Mouse (Mus musculus): Measurements from ENCODE around the gene Pmvk.
"Not testable (repeated sequence)": the region's sequence is repeated elsewhere in the genome, so short reads cannot be mapped to it uniquely, and the experiment has no call there.

Pmvk gene

DNA sequence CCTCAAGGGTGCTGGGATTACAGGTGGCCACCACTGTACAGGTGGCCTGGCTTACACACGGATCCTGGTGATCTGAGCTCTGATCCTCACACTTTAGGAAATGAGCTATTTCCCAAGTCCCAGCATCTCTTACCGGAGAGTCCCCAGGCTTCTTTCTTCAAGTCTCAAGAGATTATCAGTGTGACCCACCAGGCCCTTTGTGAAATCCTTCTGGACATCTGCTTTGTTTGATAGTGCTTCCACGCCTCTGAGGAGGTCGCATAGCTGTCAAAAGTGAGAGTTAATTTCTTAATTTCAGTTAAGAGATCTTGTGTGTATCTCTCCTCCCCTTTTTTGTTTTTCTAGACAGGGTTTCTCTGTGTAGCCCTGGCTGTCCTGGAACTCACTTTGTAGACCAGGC lies 28.5 kb upstream of the Pmvk start:
- DNase-seq (ENCODE audit: extremely low read depth, insufficient read length, low spot score), result no peak

DNA sequence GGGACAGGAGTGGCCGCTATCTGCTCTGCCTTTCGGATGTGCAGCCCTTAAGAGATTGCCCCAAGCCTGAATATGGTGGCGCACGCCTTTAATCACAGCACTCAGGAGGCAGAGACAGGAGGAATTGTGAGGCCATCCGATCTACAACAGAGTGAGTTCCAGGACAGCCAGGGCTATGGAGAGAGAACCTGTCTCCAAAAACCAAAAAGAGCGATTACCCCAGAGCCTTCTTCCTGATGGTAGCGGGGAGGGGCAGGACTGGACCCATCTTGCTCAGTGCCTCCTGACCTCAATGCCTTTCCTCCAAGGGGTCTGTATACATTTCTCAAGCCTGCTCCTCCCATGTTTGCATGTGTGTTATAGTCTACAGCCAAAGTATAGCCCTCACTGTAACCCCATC lies 25.3 kb upstream of the Pmvk start:
- DNase-seq (ENCODE audit: extremely low read depth, insufficient read length, low spot score), result not testable (repeated sequence)

DNA sequence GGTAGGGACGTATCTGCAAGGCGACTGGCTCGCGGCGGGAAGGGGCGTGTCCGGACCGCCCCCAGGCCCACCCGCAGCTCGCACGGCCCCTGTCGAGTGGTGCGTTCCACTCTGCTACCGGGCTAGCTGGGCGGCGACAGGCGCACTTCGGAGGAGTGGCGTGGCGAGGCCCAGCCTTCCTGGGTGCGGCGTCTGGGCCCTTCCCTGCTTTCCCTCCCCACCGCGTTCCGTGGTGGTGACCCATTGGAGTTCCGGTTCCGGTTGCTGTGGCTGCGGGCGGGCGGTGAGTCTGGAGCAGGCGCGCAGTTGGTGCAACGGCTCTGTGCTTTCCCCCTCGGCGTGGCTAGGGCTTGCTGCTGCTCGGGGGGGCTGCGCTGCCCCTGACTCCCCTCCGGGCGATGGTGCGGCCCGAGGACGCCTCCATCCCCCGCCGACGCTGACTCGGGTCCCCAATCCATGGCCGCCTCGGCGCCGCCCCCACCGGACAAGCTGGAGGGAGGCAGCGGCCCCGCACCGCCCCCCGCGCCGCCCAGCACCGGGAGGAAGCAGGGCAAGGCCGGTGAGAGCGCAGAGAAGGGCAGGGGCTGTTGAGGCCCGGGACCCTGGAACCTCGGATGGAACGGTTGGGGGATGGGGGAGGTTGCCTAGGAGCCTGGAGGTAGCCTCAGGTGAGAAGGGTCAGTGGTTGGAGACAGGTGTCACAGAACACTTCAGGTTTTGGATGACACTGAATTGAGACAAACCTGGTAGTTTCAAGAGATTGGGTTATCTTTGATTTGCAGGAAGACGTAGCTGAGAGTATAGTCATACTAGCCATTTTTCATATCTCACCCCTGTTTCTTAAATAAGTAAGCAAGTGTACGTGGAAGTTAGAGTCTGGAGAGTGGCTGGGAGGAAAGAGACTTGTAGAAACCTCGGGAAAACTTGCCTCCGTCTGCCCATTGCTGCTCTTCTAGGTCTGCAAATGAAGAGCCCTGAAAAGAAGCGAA lies 23.9 kb upstream of the Pmvk start, which contains the start of gene Pygo2:
Gene Pygo2, plus strand, starts transcription at position 44 of the 989 bp plus-strand sequence.
- DNase-seq (ENCODE audit: extremely low read depth, insufficient read length, low spot score), result peak; percentile 99

DNA sequence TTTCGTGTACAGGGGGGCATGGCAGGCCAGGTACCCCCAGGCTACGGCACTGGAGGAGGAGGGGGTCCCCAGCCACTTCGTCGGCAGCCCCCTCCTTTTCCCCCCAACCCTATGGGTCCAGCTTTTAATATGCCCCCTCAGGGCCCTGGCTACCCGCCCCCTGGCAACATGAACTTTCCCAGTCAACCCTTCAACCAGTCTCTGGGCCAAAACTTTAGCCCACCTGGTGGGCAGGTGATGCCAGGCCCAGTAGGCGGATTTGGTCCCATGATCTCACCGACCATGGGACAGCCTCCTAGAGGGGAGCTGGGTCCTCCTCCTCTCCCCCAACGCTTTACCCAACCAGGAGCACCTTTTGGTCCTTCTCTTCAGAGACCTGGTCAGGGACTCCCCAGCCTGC lies 21.7 kb upstream of the Pmvk start:
- DNase-seq (ENCODE audit: extremely low read depth, insufficient read length, low spot score), result no peak

DNA sequence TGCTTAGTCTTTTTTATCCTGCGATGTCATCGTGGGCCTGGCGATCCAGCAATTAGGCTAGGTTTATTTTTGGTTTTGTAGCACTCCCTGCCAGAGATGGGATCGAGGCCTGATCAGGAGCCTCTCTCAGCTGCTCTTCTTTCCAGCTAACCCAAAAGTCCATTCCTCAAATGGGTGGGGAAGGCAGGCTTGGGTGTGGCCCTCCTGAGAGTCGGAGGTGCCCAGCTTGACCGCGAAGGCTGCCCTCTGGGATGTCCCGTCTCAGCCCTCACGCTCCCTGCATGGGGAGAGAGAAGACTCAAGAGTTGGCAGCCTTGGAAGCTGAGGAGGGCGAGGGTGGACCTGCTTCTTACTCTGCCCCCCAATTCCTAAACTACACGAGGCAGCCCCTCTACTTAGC lies 19.8 kb upstream of the Pmvk start:
- DNase-seq (ENCODE audit: extremely low read depth, insufficient read length, low spot score), result no peak

DNA sequence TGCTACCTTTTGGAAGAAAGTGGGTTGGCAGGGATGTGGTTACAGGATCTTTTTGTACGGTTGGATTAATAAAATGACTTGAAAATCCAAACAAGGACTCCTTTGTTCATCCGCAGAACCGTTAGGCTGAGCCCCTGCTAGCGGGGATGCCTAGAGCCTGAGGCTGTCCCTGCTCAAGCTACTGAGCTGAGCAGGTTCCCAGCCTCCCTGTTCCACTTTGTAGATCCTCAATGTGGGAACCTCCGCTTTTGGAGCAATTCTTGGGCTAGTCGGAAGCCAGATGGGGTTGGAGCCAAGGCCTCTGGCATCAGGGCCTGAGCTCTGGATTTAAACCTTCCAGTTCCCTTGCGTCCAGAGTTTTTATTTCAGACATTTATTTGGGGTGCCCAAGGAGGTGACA lies 19.3 kb upstream of the Pmvk start:
- DNase-seq (ENCODE audit: extremely low read depth, insufficient read length, low spot score), result no peak

DNA sequence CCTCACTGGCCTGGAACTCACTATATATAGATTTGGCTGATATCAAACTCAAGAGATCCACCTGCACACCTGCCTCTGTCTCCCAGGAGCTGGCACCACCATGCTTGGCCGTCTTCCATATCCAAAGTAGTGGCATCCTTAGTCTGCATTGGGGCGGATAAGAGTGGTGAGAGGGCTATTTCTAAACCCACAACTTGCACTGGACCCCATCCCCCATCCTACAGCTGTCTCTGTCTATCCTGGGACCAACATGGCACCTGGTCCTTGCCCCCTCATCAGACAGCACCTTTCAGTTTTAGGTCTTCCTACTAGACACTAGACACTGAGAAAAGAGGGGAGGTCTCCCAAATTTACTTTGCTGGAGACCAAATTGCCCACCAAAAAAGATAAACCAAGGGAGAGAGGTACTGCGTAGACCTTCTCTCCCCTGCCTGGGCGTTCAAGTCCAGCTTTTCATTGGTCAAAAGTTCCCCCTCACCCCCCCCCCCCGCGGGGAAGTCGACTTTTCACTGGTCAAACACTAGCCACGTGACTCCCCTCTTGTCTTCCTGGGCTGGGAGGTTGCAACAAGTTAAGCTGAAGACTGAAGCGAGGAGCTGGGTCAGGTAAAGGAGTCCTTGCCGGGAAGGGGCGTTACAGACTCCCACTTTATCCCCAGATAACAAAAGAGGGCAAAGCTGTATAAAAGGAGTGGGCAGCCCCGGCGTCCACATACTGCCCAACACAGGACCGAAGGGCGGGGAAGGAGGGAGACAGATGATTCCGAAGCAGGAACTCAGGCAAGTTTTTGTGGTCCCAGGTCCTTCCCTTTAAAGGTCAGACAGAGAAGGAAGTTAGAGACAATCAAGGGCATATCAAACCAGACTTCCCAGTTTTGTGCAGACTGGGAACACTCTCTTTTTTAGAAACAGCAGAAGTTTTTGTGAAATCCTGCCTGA lies 17.9 kb upstream of the Pmvk start, which contains the start of gene Pbxip1:
Gene Pbxip1, plus strand, starts transcription at position 531 of the 938 bp plus-strand sequence.
- peak; percentile 65 for DNase-seq (ENCODE audit: extremely low read depth, insufficient read length, low spot score)

DNA sequence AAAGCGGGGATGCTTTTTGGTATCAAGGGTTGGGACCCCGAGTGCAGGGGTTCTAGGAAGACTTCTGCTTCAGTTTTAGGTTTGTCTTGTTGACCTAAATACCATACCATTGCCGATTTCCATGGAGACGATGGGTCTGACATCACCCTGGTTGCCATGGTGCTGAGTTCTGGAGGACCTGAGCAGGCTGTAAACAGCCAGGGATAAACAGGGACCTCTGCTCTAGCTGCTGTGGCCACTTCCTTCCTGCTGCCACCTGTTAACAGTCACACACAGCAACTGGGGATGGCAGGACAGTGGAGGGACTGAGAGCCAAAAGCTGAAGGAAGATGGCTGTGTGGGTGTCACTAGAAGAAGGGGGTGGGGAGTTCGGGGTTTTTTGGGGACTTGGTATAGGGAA lies 17.1 kb upstream of the Pmvk start:
- no peak for DNase-seq (ENCODE audit: extremely low read depth, insufficient read length, low spot score)

DNA sequence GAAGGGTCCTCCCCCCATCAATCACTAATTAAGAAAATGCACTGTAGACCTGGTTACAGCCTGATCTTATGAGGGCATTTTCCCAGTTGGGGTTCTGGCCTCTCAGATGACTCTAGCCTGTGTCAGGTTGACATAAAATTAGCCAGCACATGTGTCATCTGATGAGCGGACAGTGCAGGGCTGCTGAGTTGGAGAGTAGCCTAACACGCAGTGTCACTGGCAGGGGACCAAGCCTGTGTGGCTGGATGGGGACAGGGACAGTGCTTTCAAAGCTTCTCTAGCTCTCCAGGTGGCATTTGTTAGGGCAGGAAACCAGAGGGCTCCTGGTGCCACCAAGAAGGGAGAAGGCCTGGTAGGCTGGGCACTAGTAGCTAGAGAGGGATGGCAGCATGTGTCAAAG lies 13.7 kb upstream of the Pmvk start:
- DNase-seq (ENCODE audit: extremely low read depth, insufficient read length, low spot score), result no peak

DNA sequence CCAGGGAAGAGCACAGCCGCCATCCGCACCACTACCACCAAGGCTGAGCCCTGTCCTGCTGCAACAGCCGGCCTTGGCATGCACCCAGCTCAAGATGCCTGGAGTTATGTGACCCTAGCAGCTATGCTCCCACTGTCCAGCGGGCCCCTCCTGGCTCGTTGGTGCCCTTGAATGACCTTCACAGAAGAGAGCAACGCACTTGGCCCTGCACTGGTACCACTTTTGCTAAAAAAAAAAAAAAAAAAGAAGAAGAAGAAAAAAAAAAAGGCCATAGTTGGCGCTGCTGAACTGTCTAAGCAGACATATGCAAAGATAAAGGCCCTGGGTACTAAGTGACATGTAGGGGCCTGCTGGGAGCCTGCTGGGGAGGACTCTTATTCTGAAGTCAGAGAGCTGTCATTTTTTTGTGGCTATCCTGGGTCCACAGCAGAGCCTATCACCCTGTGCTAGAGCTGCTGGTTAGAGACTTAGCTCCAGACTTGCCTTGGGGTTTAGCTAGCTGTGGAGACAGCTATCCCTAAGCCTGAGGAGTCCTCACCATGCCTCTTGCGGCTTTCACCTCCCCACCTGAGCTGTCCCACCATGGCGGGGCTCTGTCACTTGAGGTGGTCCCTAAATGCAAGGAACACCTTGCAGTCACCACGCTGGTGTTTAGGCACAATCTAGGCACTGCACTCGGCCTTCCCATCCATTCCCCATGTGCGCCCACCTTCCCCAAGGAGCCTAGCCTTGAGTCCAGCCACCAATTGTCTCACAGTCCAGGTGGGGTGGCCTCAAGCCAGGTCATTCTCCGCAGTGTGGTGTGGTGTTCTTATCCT lies 5.4 kb upstream of the Pmvk start:
- DNase-seq (ENCODE audit: extremely low read depth, insufficient read length, low spot score), result no peak

DNA sequence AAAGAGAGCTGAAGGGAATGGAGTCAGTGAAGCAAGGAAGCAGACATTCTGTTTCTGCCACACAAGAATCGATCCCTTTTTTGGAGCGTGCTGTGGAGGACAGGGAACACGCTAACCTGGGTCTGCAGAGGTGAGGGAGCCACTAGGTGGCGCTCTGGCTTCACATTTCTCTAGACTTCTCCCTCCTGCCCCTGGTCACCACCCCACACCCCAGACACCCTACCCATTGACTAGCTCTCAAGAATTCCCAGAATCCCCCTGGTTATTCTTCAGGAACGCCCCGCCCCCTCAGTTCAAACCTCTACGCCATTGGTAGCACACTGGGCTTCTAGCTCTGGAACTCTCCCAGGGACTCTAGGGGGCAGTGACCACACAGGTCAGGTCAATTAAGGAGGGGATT lies 4.8 kb upstream of the Pmvk start:
- DNase-seq (ENCODE audit: extremely low read depth, insufficient read length, low spot score), result peak; percentile 59

DNA sequence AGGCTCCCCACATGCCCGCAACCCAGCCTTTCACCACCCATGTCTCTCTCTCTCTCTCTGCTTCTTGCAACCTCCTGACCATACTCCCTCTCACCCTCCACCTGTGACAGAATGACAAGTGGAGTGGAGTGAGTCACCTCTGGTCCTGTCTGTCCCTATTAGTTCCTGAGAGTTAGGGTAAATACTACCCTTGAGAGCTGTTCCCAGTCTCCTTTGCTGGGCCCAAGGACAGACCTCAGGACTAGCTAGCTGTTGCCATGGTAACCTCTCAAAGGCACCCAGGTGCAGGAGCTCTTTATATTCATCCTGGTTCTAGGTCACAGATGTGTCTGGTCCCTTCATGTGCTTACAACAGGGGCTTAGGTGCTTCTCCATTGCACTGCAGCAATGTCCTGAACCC lies 2.4 kb upstream of the Pmvk start:
- no peak for DNase-seq (ENCODE audit: extremely low read depth, insufficient read length, low spot score)

DNA sequence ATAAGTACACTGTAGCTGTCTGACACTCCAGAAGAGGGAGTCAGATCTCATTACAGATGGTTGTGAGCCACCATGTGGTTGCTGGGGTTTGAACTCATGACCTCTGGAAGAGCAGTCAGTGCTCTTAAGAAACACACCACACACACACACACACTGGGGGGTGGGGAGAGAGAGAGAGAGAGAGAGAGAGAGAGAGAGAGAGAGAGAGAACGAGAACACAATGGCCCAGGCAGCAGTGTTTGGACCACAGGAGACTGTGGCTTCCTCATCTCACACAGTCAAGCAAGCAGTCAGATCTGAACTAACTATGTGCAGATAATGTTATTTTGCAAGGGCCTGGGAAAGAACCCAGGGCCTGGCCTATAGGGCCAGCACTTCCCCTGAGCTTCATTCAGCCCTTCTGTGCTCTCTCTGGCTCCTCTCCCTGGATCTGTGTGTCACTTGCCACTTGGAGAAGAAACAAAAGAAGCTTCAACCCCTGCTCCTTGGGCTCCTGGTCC lies 1.5 kb downstream of the Pmvk start:
- no peak for DNase-seq (ENCODE audit: extremely low read depth, insufficient read length, low spot score)

DNA sequence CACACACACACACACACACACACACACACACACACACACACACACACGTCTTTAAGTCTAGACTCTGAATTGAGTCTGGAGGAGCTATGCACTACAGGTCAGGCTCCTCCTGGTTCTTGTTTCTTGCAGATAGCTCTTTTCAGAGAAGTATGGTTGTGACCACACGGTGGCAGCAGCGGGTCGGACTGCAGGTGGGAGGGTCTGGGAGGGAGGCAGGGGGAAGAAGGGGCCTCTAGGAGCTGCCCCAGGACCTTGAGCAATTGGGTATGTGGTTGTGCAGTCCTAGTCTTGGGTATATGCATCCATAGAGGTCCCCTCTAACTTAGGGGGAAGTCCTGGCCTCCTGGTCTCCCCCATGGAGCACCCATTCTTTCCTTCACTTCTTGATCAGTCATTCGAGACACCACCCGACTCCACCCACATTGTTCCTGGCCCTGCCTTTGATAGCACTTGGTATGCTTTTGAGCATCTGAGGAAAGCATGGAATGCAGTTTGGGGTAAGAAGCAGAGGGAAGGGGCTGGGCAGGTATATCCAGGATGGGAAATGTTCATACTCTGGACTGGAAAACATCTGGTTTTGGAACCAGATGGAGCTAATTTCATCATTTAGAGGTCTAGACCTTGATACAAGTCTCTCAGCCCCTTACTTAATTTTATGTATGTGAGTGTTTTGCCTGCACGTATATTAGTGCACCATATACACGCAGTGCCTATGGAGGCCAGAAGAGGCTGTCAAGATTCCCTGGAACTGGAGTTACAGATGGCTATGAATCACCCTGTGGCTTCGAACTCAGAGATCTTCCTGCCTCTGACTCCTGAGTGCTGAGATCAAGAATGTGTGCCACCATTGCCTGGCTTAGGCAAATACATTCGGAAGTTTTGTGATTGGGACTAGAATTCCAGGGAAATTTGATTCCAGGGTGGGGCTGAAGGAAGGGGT lies 2.7 kb downstream of the Pmvk start:
- peak; percentile 79 for DNase-seq (ENCODE audit: extremely low read depth, insufficient read length, low spot score)

DNA sequence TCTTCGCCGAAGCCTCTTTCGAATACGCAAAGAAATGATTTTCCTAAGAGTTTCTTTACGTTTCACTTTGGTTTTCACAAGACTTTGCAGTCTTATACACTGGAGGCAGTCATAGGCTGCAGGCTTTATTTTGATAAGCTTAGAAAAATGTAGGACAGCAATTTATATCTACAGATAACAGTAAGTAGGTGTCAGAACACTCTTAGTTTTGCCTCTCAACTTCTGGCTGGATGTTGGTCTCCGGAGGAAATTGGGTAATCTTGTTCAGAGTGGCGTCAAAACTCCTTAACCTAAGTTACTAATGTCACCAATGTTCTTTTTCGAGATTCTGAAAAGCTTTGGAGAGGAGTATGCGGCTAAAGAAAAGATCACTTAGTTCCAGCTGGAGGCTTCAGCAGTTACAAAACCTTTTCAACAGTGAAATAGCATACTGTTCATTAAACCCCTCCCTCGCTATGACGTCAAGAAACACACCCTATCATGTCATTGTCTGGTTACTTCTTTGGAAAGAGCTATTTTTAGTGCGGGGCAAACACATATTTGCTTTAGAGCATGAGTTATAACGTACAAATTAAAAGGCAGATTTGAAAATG lies 4.1 kb downstream of the Pmvk start:
- DNase-seq (ENCODE audit: extremely low read depth, insufficient read length, low spot score), result no peak

DNA sequence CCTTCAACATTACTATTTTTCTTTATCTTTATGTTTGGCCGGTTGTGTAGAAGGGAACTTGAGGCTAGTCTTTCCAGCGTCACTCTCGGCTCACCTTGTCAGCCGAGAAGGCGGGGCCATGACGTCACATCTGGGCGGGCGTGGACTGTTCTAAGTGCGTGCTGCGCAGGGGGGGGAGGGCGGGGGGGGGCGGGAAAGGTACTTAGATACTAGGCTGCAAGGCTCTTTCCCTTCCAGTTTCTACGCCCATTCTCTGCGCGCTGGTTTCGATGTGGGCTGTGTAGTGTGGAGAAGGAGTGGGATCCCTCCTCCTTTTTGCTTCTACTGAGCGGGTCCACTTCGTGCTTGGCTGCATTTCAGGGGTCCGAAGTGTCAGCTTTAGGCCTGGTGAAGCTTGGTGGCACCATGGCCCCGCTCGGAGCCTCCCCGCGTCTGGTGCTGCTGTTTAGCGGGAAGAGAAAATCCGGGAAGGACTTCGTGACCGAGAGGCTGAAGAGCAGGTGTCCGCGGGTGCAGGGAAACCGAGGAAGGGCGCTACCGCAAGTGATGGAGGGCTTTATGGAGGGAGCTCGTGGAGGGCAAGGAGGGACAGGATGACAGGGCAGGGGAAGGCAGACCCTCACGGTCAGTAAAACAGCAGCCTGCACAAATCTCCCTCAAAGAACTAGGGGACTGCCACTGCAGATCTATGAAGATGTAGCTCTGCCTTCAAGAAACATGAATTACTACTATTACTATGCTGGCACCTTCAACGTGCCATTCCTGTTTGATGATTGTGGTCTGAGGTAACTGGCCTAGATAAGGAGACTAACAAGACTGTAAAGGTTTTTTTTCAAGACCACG lies 4.8 kb downstream of the Pmvk start:
- DNase-seq (ENCODE audit: extremely low read depth, insufficient read length, low spot score), result peak; percentile 86

DNA sequence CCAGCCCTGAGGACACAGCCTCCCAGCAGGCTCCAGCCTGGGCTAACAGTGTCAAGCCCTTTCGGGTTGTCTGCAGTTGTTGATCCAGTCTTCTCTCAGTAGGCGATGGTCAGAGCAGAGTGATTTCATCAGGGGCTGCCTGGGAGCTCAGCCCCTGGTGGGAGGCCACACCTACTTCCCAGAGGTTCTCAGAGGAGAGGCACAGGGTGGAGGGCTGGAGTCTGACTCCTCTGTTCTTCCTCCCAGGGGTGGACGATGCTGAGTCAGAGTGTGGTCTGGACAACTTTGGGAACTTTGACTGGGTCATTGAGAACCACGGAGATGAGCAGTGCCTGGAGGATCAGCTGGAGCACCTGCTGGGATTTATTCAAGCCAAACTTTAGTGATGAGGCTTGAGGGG lies 13.9 kb downstream of the Pmvk start:
- DNase-seq (ENCODE audit: extremely low read depth, insufficient read length, low spot score), result peak; percentile 55

DNA sequence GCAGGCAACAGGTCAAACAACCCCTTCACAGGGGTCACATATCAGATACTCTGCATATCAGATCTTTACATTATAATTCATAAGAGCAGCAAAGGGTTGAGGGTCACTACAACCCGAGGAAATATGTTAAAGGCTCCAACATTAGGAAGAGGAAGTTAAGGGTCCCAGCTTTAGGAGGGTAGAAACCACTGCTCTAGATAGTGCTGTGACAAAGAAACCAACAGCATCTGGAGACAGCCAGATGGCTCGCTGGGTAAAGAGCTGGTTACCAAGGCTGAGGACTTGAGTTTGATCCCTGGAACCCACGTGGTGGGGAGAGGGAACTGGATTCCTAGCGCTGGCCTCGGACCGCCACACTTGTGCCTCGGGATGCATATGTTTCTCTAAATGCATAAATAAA lies 17.9 kb downstream of the Pmvk start:
- no peak for DNase-seq (ENCODE audit: extremely low read depth, insufficient read length, low spot score)

Measured in 3134 (cell line).